23 mouse cellular contexts compared by ENCODE assay signal in genomic region chr16:8716300-8716699, GRCm38 (mm10). TPM values are rescaled to one million over a fixed set of nuclear protein-coding genes. Genes with fewer than 3 reads are reported as not detected.
"Had no signal": no experiment of that assay in that cellular context is flagged by ENCODE, and none has a peak within 500 bp of the region (broad histone marks: within the 10 kb centered on the region; RNA-seq: fewer than 3 reads in every experiment).

No protein-coding gene starts in this region.

- H3K9me3 ChIP-seq: liver, embryonic 12.5 days; lung, embryonic 15.5 days; midbrain, embryonic 10.5 days; midbrain, embryonic 12.5 days; neural tube, embryonic 12.5 days; stomach, embryonic 15.5 days had no signal

- H3K4me3 ChIP-seq: liver, embryonic 12.5 days; lung, embryonic 15.5 days; midbrain, embryonic 10.5 days; midbrain, embryonic 12.5 days; neural tube, embryonic 12.5 days; stomach, embryonic 15.5 days had no signal

- H3K9ac ChIP-seq: liver, embryonic 12.5 days; liver, embryonic 14.5 days; lung, embryonic 15.5 days; midbrain, embryonic 12.5 days; neural tube, embryonic 12.5 days; stomach, embryonic 15.5 days had no signal

- ATAC-seq: liver, embryonic 12.5 days; midbrain, embryonic 16.5 days had no signal

- H3K27ac ChIP-seq: liver, embryonic 12.5 days; liver, embryonic 14.5 days; lung, embryonic 15.5 days; midbrain, embryonic 10.5 days; midbrain, embryonic 12.5 days; neural tube, embryonic 12.5 days; stomach, embryonic 15.5 days had no signal

- H3K4me2 ChIP-seq: liver, embryonic 12.5 days; lung, embryonic 15.5 days; midbrain, embryonic 12.5 days; neural tube, embryonic 12.5 days; stomach, embryonic 15.5 days had no signal

- H3K27me3 ChIP-seq: liver, embryonic 12.5 days; lung, embryonic 15.5 days; midbrain, embryonic 12.5 days; neural tube, embryonic 12.5 days; stomach, embryonic 15.5 days had no signal

- DNase-seq: lung, adult 18-20 months; lung, postnatal 14 days; lung, postnatal 36 days; midbrain, embryonic 14.5 days; right cerebral cortex, postnatal 25 days; right cerebral cortex, postnatal 4 days; spleen, adult 18-20 months; thymus, adult 18-20 months; thymus, postnatal 14 days; thymus, postnatal 36 days had no signal

RNA-seq across cellular contexts. Expression of gene Gm5767, which starts 35.7 kb away (rescaled TPM):
- polyA plus RNA-seq: liver, embryonic 12.5 days; liver, embryonic 16.5 days; lung, embryonic 15.5 days; lung, postnatal 0 days; midbrain, embryonic 10.5 days; midbrain, embryonic 12.5 days; midbrain, embryonic 14.5 days; midbrain, embryonic 16.5 days; neural tube, embryonic 12.5 days; neural tube, embryonic 14.5 days; small intestine, adult 2 months; stomach, embryonic 15.5 days; thymus, postnatal 0 days had no signal
